Comparison of ENCODE assay signal across 9 mouse cellular contexts in genomic region chr3:55574003-55574402, GRCm38 (mm10).
A peak's percentile ranks its signal among the peaks of the same experiment; 100 is the strongest.
DNase-seq lines count a peak whose midpoint lies in the region; ATAC-seq lines count a peak whose summit lies in the region.
"Had no signal": no experiment of that assay in that cellular context is flagged by ENCODE, and none has a peak within 500 bp of the region (broad histone marks: within the 10 kb centered on the region; RNA-seq: fewer than 3 reads in every experiment).

No protein-coding gene starts in this region.

- no peak overlapping the region for H3K4me3 ChIP-seq in midbrain, embryonic 13.5 days (replicated peaks)
- H3K4me3 ChIP-seq: liver, embryonic 13.5 days had no signal

- no peak overlapping the region for H3K27ac ChIP-seq in midbrain, embryonic 13.5 days
- H3K27ac ChIP-seq: liver, embryonic 13.5 days had no signal

- H3K9ac ChIP-seq in midbrain, embryonic 13.5 days (replicated peaks): no peak overlapping the region
- H3K9ac ChIP-seq: liver, embryonic 13.5 days had no signal

- 58% methylated on average over 4 of the region's 4 CpGs for WGBS in midbrain, embryonic 13.5 days

- no peak overlapping the region for H3K4me2 ChIP-seq in midbrain, embryonic 13.5 days (replicated peaks)
- H3K4me2 ChIP-seq: liver, embryonic 13.5 days had no signal

- no peaks in the 10 kb centered on the region for H3K27me3 ChIP-seq in midbrain, embryonic 13.5 days
- H3K27me3 ChIP-seq: liver, embryonic 13.5 days had no signal

- no peaks in the 10 kb centered on the region for H3K36me3 ChIP-seq in midbrain, embryonic 13.5 days
- H3K36me3 ChIP-seq: liver, embryonic 13.5 days had no signal

- H3K4me1 ChIP-seq in midbrain, embryonic 13.5 days (replicated peaks): peaks cover 21% of the 10 kb centered on the region
- H3K4me1 ChIP-seq: liver, embryonic 13.5 days had no signal

- peak; percentile 63 for DNase-seq in layer of hippocampus, adult 11-12 months (ENCODE audit: low spot score)
- no peak for DNase-seq in layer of hippocampus, adult 9-11 months
- peak; percentile 62 for DNase-seq in adrenal gland, adult 2 months
- DNase-seq in kidney, adult 8-10 months: peak; percentile 24 to 55
- peak; percentile 27 for DNase-seq in mesoderm, embryonic 11.5 days (ENCODE audit: low read depth, low spot score)
- no peak for DNase-seq in cerebellum, adult 9-10 months
- DNase-seq: liver, embryonic 13.5 days had no signal

- H3K9me3 ChIP-seq in midbrain, embryonic 13.5 days: no peaks in the 10 kb centered on the region
- H3K9me3 ChIP-seq: liver, embryonic 13.5 days had no signal

- no peak for ATAC-seq in granulocyte monocyte progenitor cell, adult 5-6 weeks (replicated peaks; ENCODE audit: poor library complexity, severe bottlenecking)
- ATAC-seq in midbrain, embryonic 13.5 days: no peak

Comparison
In these comparisons a context has a peak if more than half of its experiments do, and no peak if none do; other contexts are left out.
1. DNase-seq: peak in layer of hippocampus, adult 11-12 months (single experiment), adrenal gland, adult 2 months (single experiment), kidney, adult 8-10 months (2 of 2) and mesoderm, embryonic 11.5 days (single experiment); none in layer of hippocampus, adult 9-11 months (single experiment) and cerebellum, adult 9-10 months (single experiment).